Mouse (Mus musculus) adrenal gland, adult 2 months (tissue): Measurements from ENCODE around the gene Cyp2s1. TPM values are rescaled to one million over a fixed set of nuclear protein-coding genes. Genes with fewer than 3 reads are reported as not detected.

Experiments
- DNase-seq: peaks from one replicate; pipeline ENCODE4 v3.0.0; 2021
- microRNA-seq, 2 experiments: library from miRNA; unstranded; fragments of <30 nt; microRNA quantifications; one replicate each; pipeline ENCODE4 v1.2.0; 2021
- polyA plus RNA-seq: library from polyadenylated mRNA; depleted of rRNA; stranded (reverse); fragments of >200 nt; gene quantifications from 2 replicates; pipeline ENCODE4 v1.2.3, GENCODE M21; 2012; rRNA removed
- total RNA-seq, 2 experiments: library from RNA; stranded (reverse); gene quantifications; 2 replicates each; pipeline ENCODE4 v1.2.3; 2021

Cyp2s1 gene
- total and polyA plus RNA-seq, 3 experiments, result 2.4 to 3.4 (median 2.5) TPM

DNA sequence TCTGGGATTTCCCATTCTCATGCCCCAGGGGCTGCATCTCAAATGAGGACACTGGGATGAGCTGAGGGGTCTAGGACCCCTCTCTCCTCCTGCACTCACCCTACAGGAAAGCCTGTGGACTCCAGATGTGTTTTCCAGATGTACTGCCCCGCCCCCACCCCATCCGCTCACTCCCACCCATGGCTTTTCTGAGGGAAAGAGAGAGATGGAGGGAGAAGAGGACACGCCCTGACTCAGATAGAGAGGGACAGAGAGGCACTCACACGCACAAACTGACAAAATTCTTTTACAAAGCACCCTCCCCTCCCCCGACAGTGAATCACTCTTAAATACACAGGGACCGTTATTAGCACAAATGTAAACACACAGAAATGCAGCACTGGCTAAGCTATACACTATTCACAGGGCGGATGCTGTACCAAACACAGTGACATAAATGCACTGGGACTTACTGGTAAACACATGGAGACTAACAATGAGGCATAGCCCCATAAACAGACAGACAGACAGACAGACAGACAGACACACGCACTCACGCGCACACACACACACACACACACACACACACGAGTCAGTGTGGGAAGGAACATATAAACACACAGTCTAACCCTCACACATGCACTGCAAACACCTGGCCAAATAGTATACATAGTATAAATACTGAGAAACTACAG lies 34.6 kb downstream of the Cyp2s1 start:
- no peak for DNase-seq

GRCm38 (mm10) chr7:25781321-25781936 lies 35.3 kb downstream of the Cyp2s1 start:
- peak; percentile 61 for DNase-seq

- no peak for DNase-seq
Measured at GRCm38 (mm10) chr7:25780753-25781152, 36.0 kb downstream of the Cyp2s1 start.

GRCm38 (mm10) chr7:25780021-25780420 lies 36.7 kb downstream of the Cyp2s1 start:
- no peak for DNase-seq

- DNase-seq, result no peak
Measured at GRCm38 (mm10) chr7:25768229-25768628, 48.5 kb downstream of the Cyp2s1 start.

DNA sequence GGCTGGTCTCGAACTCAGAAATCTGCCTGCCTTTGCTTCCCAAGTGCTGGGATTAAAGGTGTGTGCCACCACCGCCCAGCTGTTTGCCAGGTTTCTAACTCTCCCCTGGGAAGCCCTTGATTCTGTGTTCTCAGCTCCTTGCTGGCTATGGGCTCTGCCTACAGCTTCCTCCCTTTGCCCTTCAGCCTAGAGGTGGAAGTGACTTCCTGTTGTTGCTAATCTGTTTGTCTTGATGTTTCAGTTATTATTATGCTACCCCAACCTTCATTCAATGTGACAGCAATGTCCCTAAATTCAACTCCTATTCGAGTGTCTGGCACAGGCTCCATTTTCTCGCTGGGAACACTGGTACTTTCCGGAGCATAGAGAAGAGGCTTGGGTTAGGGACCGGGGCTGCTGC lies 50.6 kb downstream of the Cyp2s1 start:
- DNase-seq, result no peak

- no peak for DNase-seq
Measured at GRCm38 (mm10) chr7:25764221-25764620, 52.5 kb downstream of the Cyp2s1 start.

- no peak for DNase-seq
Measured at GRCm38 (mm10) chr7:25763678-25764077, 53.0 kb downstream of the Cyp2s1 start.

- peak; percentile 31 for DNase-seq
Measured at GRCm38 (mm10) chr7:25761354-25761753, 55.4 kb downstream of the Cyp2s1 start.

DNA sequence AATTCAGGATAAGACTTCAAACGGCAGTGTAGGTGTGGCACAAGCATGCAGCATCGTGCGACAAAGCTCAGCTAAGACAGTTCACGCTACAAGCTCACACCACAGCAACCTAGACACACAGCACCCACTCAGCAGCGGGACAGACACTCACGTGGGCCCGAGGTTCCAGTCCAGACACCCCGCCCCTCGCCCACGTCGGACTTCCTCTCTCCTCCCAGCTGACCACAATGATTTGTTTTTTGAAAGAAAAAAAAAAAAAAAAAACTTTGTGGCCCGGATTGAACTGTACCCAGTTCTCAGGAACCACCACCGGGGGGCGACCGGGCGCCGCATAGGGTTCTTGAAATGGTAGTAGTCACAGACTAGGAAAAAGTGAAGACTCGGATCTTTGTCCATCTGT lies 60.7 kb downstream of the Cyp2s1 start:
- peak; percentile 93 for DNase-seq

DNA sequence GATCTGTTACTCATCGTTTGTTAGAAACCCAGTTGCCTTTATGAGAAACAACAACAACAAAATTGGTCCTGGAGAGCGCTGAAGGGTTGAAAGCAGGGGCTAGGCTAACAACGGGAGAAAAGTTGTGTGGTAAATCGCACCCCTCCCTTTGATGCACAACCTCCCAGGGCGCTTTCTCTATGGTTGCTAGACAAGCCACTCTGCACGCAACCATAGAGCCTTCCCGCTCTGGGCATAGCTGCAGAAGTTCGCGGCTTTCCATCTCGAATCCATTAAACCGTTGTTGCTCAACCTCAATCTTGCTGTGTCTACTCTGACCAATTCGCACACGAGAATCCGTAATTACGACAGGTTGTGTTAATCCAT lies 61.3 kb downstream of the Cyp2s1 start:
- DNase-seq, result no peak

- DNase-seq, result peak; percentile 99
Measured at GRCm38 (mm10) chr7:25754738-25755467, 61.8 kb downstream of the Cyp2s1 start, which contains the start of gene Hnrnpul1. Gene Hnrnpul1 (minus strand): TSS chr7:25754757.

- no peak for DNase-seq
Measured at GRCm38 (mm10) chr7:25754439-25754737, 62.3 kb downstream of the Cyp2s1 start.

- DNase-seq, result no peak
Measured at GRCm38 (mm10) chr7:25753643-25754438, 62.9 kb downstream of the Cyp2s1 start.

DNA sequence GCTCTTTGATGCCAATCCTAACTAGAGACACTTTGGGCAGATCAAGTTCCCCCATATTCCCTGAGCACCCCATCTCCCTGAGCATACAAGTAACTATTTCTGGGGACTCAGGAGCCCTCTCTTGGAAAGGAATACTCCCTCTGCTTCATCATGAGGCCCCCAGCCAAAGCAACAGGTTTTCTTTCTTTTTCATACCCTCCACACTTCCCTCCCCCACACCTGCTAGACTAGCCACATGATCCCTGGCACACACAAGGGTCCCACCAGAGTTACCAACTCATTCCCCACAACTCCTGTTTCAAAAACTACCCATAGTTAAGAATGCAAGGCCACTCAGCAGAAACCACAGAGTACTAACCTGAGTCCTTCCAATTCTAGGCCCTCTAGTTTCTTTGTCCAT lies 63.6 kb downstream of the Cyp2s1 start:
- DNase-seq, result no peak

Small RNA genes within 50 kb of the gene (microRNA-seq; reads per million reads assigned to microRNA genes)
- 0 reads per million in 2 experiments for gene Gm24865

Other genes starting within 250 kb of the Cyp2s1 start
- gene Erich4, start 201.0 kb downstream of the Cyp2s1 start, total RNA-seq, result not detected
- not detected in 2 replicates for gene Erich4, start 201.0 kb downstream of the Cyp2s1 start, polyA plus RNA-seq
- gene Dmac2, start 197.5 kb downstream of the Cyp2s1 start, total RNA-seq, result 10 to 100 TPM; 21.4 to 35.3 TPM
- 54.0 and 54.5 TPM in 2 replicates for gene Dmac2, start 197.5 kb downstream of the Cyp2s1 start, polyA plus RNA-seq
- gene B3gnt8, start 190.3 kb downstream of the Cyp2s1 start, total RNA-seq, result 1 to 10 TPM; 1.8 to 4.5 TPM
- gene B3gnt8, start 190.3 kb downstream of the Cyp2s1 start, polyA plus RNA-seq, result 11.8 and 13.0 TPM in 2 replicates
- 100 to 1,000 TPM; 207 to 217 TPM for gene Bckdha, start 157.9 kb downstream of the Cyp2s1 start, total RNA-seq
- gene Bckdha, start 157.9 kb downstream of the Cyp2s1 start, polyA plus RNA-seq, result 626 and 697 TPM in 2 replicates
- 10 to 100 TPM; 42.5 to 44.0 TPM for gene Exosc5, start 157.7 kb downstream of the Cyp2s1 start, total RNA-seq
- 121 and 124 TPM in 2 replicates for gene Exosc5, start 157.7 kb downstream of the Cyp2s1 start, polyA plus RNA-seq
- under 1 TPM in 1 of 2 experiments, not detected in 1; 0.37 TPM for gene Tmem91, start 141.7 kb downstream of the Cyp2s1 start, total RNA-seq
- 0.67 and 1.1 TPM in 2 replicates for gene Tmem91, start 141.7 kb downstream of the Cyp2s1 start, polyA plus RNA-seq
- gene B9d2, start 136.1 kb downstream of the Cyp2s1 start, total RNA-seq, result 10 to 100 TPM; 12.2 to 26.4 TPM
- gene B9d2, start 136.1 kb downstream of the Cyp2s1 start, polyA plus RNA-seq, result 69.9 and 83.0 TPM in 2 replicates
- gene Tgfb1, start 129.9 kb downstream of the Cyp2s1 start, total RNA-seq, result 10 to 100 TPM; 30.2 to 36.6 TPM
- gene Tgfb1, start 129.9 kb downstream of the Cyp2s1 start, polyA plus RNA-seq, result 50.8 and 57.6 TPM in 2 replicates
- gene Ccdc97, start 97.8 kb downstream of the Cyp2s1 start, total RNA-seq, result 10 to 100 TPM; 47.4 to 50.9 TPM
- gene Ccdc97, start 97.8 kb downstream of the Cyp2s1 start, polyA plus RNA-seq, result 90.9 and 95.2 TPM in 2 replicates
- 100 to 1,000 TPM; 104 to 109 TPM for gene Hnrnpul1, start 62.2 kb downstream of the Cyp2s1 start, total RNA-seq
- 33.0 and 38.7 TPM in 2 replicates for gene Hnrnpul1, start 62.2 kb downstream of the Cyp2s1 start, polyA plus RNA-seq
- gene Axl, start 28.2 kb downstream of the Cyp2s1 start, total RNA-seq, result 10 to 100 TPM; 42.1 to 73.8 TPM
- 40.3 TPM in 2 replicates for gene Axl, start 28.2 kb downstream of the Cyp2s1 start, polyA plus RNA-seq
- gene Cyp2b10, start 80.7 kb upstream of the Cyp2s1 start, total RNA-seq, result 10 to 100 TPM; 16.1 to 54.8 TPM
- 0.18 and 0.37 TPM in 2 replicates for gene Cyp2b10, start 80.7 kb upstream of the Cyp2s1 start, polyA plus RNA-seq
- 1 to 10 TPM in 1 of 2 experiments, under 1 TPM in 1; 0.89 to 2.7 TPM for gene Cyp2b13, start 244.6 kb upstream of the Cyp2s1 start, total RNA-seq
- not detected in 2 replicates for gene Cyp2b13, start 244.6 kb upstream of the Cyp2s1 start, polyA plus RNA-seq